Mouse (Mus musculus): ENCODE data around the gene Mreg.

Mreg gene

DNA sequence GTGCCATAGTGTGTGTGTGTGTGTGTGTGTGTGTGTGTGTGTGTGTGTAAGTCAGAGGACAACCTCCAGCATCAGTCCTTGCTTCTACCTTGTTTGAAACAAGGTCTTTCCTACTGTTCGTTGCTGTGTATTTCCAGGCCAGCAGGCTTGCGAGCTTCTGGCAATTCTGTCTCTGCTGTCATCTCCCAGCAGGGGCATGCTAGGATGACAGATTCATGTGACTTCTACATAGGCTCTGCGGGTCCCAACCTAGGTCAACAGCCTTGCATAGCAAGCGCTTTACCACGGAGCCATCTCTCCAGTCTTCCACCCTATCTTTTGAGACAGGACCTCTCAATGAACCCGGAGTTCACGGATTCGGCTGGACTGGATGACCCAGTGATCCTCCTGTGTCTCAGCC is 20.7 kb downstream of the Mreg start:
- no peak for DNase-seq (ENCODE audit: low spot score)

- DNase-seq (ENCODE audit: low spot score) = no peak
Measured at GRCm38 (mm10) chr1:72188142-72188738, 23.9 kb downstream of the Mreg start.

GRCm38 (mm10) chr1:72187486-72187885 is 24.6 kb downstream of the Mreg start:
- DNase-seq (ENCODE audit: low spot score) = no peak

DNA sequence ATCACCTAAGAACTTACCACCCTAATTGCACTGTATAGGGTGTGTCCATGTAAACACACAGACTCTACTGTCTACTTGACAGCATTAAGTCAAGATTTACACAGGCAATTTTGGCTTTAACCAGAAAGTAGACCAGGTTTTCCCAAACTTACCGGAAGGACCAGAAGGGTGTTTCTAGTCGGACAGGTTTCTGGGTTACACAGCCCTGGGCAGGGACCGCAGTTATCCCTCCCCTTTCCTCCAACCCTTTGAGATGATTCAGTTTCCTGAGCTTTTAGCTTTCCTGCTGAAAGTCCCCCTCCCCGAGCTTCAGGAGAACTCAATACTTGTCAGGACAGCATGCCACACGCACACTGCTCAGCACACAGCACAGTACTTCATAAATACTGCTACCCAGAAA is 26.0 kb downstream of the Mreg start:
- DNase-seq (ENCODE audit: low spot score) = no peak

DNA sequence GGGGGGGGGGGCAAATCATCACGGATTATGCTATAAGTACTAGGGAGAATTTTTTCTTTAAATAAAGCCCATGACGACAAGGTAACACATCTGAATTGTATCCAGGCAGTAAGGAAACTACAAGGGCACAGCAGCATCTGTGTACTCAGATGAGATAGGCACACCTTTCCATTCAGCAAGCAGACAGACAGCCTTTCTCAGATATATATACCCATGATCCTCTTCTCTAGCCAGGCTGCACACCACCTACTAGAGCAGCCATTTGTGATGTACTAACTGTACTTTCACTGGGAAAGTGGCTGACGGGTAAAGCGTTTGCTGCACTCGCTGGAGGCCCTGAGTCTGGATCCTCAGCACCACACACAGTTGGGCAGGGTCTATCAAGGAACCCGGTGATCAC is 28.6 kb downstream of the Mreg start:
- no peak for DNase-seq (ENCODE audit: low spot score)

DNA sequence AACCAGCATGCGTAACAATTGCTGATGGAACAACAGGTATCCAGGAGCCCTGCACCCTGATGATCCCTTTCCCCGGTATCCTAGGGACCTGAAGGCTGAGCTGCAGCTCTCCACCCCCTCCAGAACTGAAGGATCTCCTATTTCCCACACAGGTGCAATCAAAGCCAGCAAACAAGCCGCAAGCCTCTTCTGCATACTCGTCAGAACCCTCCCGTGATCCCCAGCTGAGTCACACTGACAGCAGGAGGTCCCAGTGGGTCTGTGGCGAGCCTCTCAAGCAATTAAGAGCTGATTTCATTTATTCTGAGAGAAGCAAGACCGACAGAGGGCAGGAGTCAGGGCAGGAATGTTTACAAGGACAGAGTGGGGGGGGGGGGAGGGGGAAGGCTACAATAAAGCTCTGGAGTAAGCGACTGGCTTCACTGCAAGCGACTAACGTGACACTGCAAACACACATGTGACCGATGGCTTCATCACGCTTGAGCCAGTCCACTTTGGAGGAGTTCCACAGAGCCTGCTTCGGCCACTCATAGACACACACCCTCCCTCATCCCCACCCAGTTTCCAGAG is 29.1 kb downstream of the Mreg start:
- DNase-seq (ENCODE audit: low spot score) = no peak

- no peak for DNase-seq (ENCODE audit: low spot score)
Measured at GRCm38 (mm10) chr1:72179947-72180346, 32.2 kb downstream of the Mreg start.

DNA sequence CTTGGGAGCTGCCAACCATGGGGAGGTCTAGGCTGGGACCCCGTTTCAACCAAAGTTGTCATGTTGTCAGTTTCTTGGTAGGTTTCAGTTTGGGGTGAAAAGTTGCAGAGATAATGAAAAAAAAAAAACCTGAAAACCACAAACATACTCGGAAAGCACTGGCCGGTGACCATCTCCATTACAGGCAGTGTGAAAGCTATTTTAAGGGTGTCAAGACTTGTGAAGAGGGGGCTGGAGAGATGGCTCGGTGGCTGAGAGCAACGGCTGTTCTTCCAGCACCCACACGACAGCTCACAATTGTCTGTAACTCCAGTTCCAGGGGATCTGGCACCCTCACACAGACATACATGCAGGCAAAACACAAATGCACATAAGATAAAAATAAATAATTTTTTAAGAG is 35.9 kb downstream of the Mreg start:
- no peak for DNase-seq (ENCODE audit: low spot score)

GRCm38 (mm10) chr1:72174183-72174582 is 37.9 kb downstream of the Mreg start:
- no peak for DNase-seq (ENCODE audit: low spot score)

DNA sequence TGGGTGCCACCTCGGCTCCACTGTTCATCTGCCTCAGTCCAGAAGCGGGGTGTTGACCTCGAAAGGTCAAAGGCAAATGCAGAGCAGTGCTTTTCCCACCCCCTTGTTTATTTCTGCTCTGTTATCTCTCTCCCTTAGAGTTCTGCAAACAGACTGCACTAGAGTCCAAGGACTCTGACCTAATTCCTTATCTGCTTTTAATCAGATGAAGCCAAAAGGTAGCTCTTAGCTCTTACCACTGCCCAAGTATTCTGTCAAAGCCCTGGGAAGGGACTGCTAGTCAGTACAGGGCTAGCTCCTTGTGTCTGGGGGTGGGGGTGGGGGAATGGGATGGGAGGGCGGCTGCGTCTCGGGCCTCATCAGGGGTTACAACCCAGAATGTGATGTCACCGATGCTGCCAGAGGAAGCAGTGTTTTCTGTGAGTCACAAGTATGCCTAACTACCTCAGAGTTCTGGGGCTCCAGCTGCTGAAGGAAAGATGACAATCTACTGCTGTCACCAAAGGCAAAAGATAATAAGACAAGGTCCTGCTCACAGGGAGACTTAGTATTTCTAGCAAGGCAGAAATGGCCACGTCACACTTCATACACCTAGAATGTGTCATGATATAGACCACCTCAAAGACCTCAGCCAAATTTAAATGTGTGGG is 38.6 kb downstream of the Mreg start:
- DNase-seq (ENCODE audit: low spot score) = no peak

DNA sequence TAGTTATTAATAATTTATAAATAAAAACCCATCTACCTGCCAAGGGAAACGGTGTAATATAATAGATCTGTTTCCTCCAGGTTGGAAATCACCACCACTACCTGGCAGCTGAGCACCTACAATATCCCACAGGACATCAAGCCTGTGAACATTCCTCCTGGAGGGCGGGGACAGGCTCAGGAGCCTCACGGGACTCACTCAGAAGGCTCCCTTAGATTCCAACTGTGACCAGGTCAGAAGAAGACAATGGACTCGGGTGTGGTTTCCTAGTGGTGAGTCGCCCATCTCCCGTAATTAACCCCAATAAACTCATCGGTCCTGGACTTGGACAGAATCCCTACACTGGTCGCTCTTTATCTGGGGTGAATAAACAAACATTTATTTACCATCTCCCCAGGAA is 39.3 kb downstream of the Mreg start:
- DNase-seq (ENCODE audit: low spot score) = no peak

DNA sequence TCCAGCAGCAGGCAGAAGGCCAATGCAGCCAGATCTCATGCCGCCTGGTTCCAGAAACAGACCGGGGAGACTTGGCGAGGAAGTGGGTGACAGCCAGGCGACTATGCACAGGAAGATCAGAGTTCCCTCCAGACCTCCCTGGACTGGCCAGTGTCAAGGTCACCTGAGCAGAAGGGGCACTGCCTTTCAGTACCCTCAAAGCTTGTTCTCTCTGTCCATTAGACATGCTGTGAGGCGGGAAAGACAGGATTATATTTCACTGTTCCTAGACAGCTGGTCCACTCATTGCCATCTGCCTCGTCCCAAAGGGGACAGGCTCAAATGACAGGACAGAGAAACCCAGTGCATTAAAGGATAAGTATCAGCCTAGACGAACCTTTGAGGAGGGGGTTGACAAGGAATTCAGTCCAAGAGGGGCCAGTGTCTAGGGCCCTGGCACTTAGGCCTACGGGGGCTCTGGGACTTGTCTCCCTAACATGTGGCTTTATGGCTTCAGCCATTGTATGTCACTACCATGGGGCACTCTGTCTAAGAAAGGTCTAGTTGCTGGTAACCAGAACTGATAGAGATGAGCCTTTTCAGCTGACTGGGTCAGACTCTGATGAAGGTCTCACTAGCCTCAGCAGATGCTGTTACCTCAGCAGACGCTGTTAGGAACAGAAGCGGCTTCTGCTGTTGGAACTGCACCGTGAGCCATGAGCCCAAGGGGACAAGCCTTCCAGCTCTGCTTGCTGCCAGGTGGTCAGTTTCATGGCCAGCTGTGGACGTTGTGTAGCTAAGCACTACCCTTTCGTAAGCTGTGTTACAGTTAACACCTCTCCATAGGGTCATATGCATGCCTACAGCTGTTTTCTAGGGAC is 40.9 kb downstream of the Mreg start:
- DNase-seq (ENCODE audit: low spot score) = no peak

DNA sequence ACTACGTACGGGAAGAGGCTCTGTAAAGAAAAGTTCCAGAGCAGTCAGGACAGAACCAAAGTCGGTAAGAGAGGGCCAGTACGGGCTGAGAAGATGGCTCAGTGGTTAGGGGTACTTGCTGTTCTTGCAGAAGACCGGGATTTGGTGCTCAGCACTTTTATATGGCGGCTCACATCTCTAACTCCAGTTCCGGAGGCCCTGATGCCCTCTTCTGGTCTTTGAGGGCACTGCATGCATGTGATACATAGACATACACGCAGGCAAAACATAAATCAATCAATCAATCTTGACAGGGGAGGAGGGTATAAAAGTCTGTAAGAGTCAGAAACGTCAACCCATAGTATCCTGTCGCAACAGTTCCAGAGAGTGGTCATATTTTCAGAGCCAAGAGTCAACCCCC is 45.1 kb downstream of the Mreg start:
- DNase-seq (ENCODE audit: low spot score) = no peak

DNA sequence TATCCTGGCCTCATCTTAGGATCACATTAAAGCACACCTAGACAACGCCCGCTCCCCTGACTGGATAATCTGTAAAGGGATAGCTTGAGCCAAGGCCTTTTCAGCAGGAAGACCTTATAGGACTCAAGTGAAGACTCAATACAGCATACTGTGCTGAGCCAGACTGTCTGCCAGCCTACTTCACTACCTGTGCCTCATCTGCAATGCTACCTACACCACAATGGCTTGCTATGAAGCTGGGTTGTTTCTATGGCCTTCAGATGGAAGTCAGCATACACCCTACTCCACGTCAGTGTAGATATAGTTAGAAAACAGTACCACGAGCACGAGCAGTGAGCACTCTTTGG is 45.7 kb downstream of the Mreg start:
- DNase-seq (ENCODE audit: low spot score) = no peak

GRCm38 (mm10) chr1:72165723-72166467 is 46.2 kb downstream of the Mreg start:
- no peak for DNase-seq (ENCODE audit: low spot score)

- DNase-seq (ENCODE audit: low spot score) = no peak
Measured at GRCm38 (mm10) chr1:72160321-72160720, 51.8 kb downstream of the Mreg start.

GRCm38 (mm10) chr1:72145041-72145440 is 67.1 kb downstream of the Mreg start:
- no peak for DNase-seq (ENCODE audit: low spot score)

DNA sequence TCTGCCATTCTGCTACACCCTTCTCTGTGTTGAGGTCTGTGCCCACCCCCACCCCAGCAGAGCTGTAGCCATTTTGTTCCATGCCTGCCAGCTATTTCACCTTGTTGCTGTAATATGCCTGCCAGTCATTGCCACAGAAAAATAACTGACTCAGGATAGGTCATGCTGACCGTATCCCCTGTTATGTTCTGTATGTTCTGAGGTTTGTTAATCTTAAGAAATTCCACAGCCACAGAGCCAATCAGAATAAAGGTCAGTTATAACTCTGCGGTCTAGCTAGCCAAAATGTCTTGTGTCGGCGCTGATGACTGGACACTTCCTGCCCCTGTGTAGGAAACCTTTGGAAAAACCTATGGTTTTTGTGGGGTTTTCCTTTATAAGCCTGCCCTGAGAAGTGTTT is 67.7 kb downstream of the Mreg start:
- no peak for DNase-seq (ENCODE audit: low spot score)

DNA sequence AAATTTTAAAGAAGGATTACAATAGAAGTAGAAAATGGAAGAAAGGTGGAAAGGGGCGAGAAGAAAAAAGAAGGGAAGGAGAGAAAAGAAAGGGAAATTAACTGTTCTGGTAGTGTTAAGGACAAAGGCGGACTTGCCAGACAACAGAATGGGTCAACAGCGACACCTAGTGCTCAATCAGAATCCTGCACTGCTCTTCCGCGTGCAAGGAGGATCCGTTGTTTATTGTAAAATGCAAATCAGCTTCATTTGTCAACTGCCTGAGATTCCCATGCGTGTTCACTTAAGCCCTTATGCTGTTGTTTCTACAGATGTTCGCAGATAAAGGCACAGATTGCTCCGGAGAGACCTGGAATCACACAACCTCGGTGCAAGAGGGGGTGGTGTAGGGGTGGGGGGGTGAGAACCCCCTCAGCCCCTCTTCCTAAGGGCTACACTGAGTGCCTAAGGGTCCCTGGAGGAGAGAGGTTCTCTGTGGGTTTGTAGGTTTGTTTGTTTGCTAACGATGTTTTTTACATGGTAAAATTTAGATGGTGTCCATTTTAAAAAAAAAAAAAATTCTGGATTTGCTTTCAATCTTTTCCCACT is 70.1 kb downstream of the Mreg start:
- no peak for DNase-seq (ENCODE audit: low spot score)

DNA sequence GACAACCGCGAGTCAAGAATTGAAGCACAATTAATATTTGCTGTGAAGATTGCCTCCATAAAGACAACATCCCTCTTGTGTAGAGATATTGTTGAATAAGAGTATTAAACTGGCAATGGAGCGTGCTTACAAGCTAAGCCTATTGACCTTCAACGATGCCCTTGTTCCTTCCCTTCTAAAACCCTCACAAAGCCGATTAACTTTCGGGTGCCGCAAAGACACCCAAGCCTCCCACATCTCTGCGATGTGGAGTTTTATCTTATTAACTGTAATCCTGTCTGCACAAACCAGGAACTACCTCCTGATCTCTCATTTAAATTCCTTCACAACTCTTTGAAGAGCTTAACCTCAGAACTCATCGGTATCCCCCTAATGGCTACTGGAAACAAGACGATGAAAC is 76.0 kb downstream of the Mreg start:
- DNase-seq (ENCODE audit: low spot score) = no peak

GRCm38 (mm10) chr1:72134534-72134933 is 77.6 kb downstream of the Mreg start:
- no peak for DNase-seq (ENCODE audit: low spot score)

Measured in ovary, adult 18-20 months (tissue).